Mouse (Mus musculus) lung, embryonic 14.5 days (tissue): ENCODE measurements around the gene Il4ra. TPM values are rescaled to one million over a fixed set of nuclear protein-coding genes. Genes with fewer than 3 reads are reported as not detected.

ENCODE experiments used
- ATAC-seq: fragments of 200-750 bp; cut with Nextera tagmentation; 2 replicates; pipeline ENCODE4 v1.8.0; 2017; ENCODE audit warnings: mild to moderate bottlenecking, moderate TSS enrichment, moderate library complexity; ENCODE audit not compliant: insufficient read depth
- DNase-seq: peaks from one replicate; pipeline ENCODE4 v3.0.0-alpha.2; 2015
- H3K27ac ChIP-seq: fragments of 300-500 bp; sonication (generic); 2 replicates; pipeline ENCODE4 v1.5.1; 2014; ENCODE audit warnings: low read depth, mild to moderate bottlenecking, moderate library complexity
- H3K27me3 ChIP-seq: fragments of 300-500 bp; sonication (generic); 2 replicates; pipeline ENCODE4 v1.6.1; 2014; ENCODE audit warnings: low read length, control low read depth; ENCODE audit not compliant: insufficient read depth
- H3K36me3 ChIP-seq: fragments of 300-500 bp; sonication (generic); 2 replicates; pipeline ENCODE4 v1.6.1; 2014; ENCODE audit warnings: control low read depth; ENCODE audit not compliant: insufficient read depth
- H3K4me1 ChIP-seq: fragments of 300-500 bp; sonication (generic); 2 replicates; pipeline ENCODE4 v1.6.1; 2014; ENCODE audit warnings: antibody characterized with exemption, control low read depth; ENCODE audit not compliant: insufficient read depth
- H3K4me2 ChIP-seq: fragments of 300-500 bp; sonication (generic); 2 replicates; pipeline ENCODE4 v1.6.1; 2014; ENCODE audit warnings: mild to moderate bottlenecking
- H3K4me3 ChIP-seq: fragments of 300-500 bp; sonication (generic); 2 replicates; pipeline ENCODE4 v1.5.1; 2014; ENCODE audit warnings: low read depth, low read length
- H3K9ac ChIP-seq: fragments of 300-500 bp; sonication (generic); 2 replicates; pipeline ENCODE4 v1.6.1; 2014
- H3K9me3 ChIP-seq: fragments of 300-500 bp; sonication (generic); 2 replicates; pipeline ENCODE4 v1.6.1; 2016; ENCODE audit warnings: low read depth, low read length, control low read depth
- CTCF ChIP-seq: IDR thresholded peaks from 2 replicates; pipeline ENCODE4 v1.5.1; 2016; ENCODE audit warnings: antibody characterized with exemption, low read depth
- WGBS: fragments of 180-500 bp; shearing (Covaris S2); extraction: QIAGEN DNeasy Blood & Tissue Kit; methylation state at CpG from one replicate; pipeline ENCODE4 v1.1.7; 2014; 5-methylcytosine and 5-hydroxymethylcytosine counted together
- polyA plus RNA-seq: library from polyadenylated mRNA; unstranded; fragments of >200 nt; fragmentation: Nextera tagmentation; extraction: Ambion mirVana; gene quantifications from 2 replicates; pipeline ENCODE4 v1.2.1, GENCODE M21; 2014

Gene Il4ra
- 11.3 and 12.6 TPM in 2 replicates for polyA plus RNA-seq

- WGBS, result 2% methylated on average over 52 of the region's 52 CpGs
- TF ChIP-seq CTCF, result peak; percentile 55
- Histone ChIP-seq H3K9ac (peak within 1 kb of the TSS; percentile 69), H3K9me3 (no peaks in the 10 kb centered on the region), H3K4me1 (0 out of 2 replicates have a peak, but pooled peaks cover 4% of the 10 kb centered on the region), H3K27ac (peak within 1 kb of the TSS; percentile 4), H3K27me3 (0 out of 2 replicates have a peak, but pooled peaks cover 3% of the 10 kb centered on the region), H3K4me3 (peak within 1 kb of the TSS; percentile 59), H3K36me3 (no peaks in the 10 kb centered on the region), H3K4me2 (peak within 1 kb of the TSS; percentile 85)
- ATAC-seq (peak; percentile 95), DNase-seq (peak; percentile 94)
Measured at GRCm38 (mm10) chr7:125551766-125552709, at the start of gene Il4ra. Gene Il4ra, plus strand, starts transcription at chr7:125552120.

GRCm38 (mm10) chr7:125503374-125504092 is 48.4 kb upstream of the Il4ra start:
- no peaks in the 10 kb centered on the region for H3K27me3 ChIP-seq
- no peak for DNase-seq
- no peak for TF ChIP-seq CTCF
- H3K9me3 ChIP-seq, result no peaks in the 10 kb centered on the region
- no peak overlapping the region for H3K27ac ChIP-seq
- no peak; the same call in 1 of the 2 replicates for ATAC-seq
- H3K4me2 ChIP-seq, result no peak overlapping the region
- no peaks in the 10 kb centered on the region for H3K4me1 ChIP-seq
- no peaks in the 10 kb centered on the region for H3K36me3 ChIP-seq
- WGBS, result 74% methylated on average over 5 of the region's 5 CpGs
- no peak overlapping the region for H3K4me3 ChIP-seq
- no peak overlapping the region for H3K9ac ChIP-seq

GRCm38 (mm10) chr7:125504618-125505017 is 47.3 kb upstream of the Il4ra start:
- DNase-seq (no peak), ATAC-seq (no peak)
- Histone ChIP-seq H3K9me3 (no peaks in the 10 kb centered on the region), H3K4me3 (no peak overlapping the region), H3K27ac (no peak overlapping the region), H3K9ac (no peak overlapping the region), H3K4me1 (no peaks in the 10 kb centered on the region), H3K27me3 (no peaks in the 10 kb centered on the region), H3K36me3 (no peaks in the 10 kb centered on the region), H3K4me2 (no peak overlapping the region)
- TF ChIP-seq CTCF, result no peak
- WGBS, result 87% methylated on average over 5 of the region's 5 CpGs

GRCm38 (mm10) chr7:125505568-125505967 is 46.4 kb upstream of the Il4ra start:
- WGBS, result 71% methylated on average over 10 of the region's 10 CpGs
- TF ChIP-seq CTCF, result no peak
- DNase-seq (no peak), ATAC-seq (no peak)
- no peak overlapping the region for H3K27ac ChIP-seq
- H3K4me1 ChIP-seq, result no peaks in the 10 kb centered on the region
- no peak overlapping the region for H3K4me3 ChIP-seq
- no peak overlapping the region for H3K9ac ChIP-seq
- H3K27me3 ChIP-seq, result no peaks in the 10 kb centered on the region
- H3K9me3 ChIP-seq, result no peaks in the 10 kb centered on the region
- H3K36me3 ChIP-seq, result no peaks in the 10 kb centered on the region
- no peak overlapping the region for H3K4me2 ChIP-seq

GRCm38 (mm10) chr7:125507279-125507678 is 44.6 kb upstream of the Il4ra start:
- ATAC-seq (no peak), DNase-seq (no peak)
- WGBS, result 81% methylated on average over 2 of the region's 2 CpGs
- no peak overlapping the region for H3K27ac ChIP-seq
- no peak overlapping the region for H3K9ac ChIP-seq
- H3K4me1 ChIP-seq, result no peaks in the 10 kb centered on the region
- H3K36me3 ChIP-seq, result no peaks in the 10 kb centered on the region
- no peaks in the 10 kb centered on the region for H3K27me3 ChIP-seq
- H3K9me3 ChIP-seq, result no peaks in the 10 kb centered on the region
- TF ChIP-seq CTCF, result no peak
- no peak overlapping the region for H3K4me3 ChIP-seq
- no peak overlapping the region for H3K4me2 ChIP-seq

GRCm38 (mm10) chr7:125511432-125511831 is 40.5 kb upstream of the Il4ra start:
- DNase-seq, result no peak
- Histone ChIP-seq H3K9me3 (no peaks in the 10 kb centered on the region), H3K36me3 (no peaks in the 10 kb centered on the region), H3K27me3 (no peaks in the 10 kb centered on the region), H3K9ac (no peak overlapping the region), H3K4me2 (no peak overlapping the region), H3K4me3 (no peak overlapping the region), H3K27ac (no peak overlapping the region), H3K4me1 (no peaks in the 10 kb centered on the region)
- 57% methylated on average over 5 of the region's 5 CpGs for WGBS
- TF ChIP-seq CTCF, result no peak
- no peak for ATAC-seq

GRCm38 (mm10) chr7:125511852-125512251 is 40.1 kb upstream of the Il4ra start:
- H3K9ac ChIP-seq, result no peak overlapping the region
- H3K27me3 ChIP-seq, result no peaks in the 10 kb centered on the region
- H3K9me3 ChIP-seq, result no peaks in the 10 kb centered on the region
- H3K27ac ChIP-seq, result no peak overlapping the region
- no peak for TF ChIP-seq CTCF
- no peak overlapping the region for H3K4me3 ChIP-seq
- no peaks in the 10 kb centered on the region for H3K36me3 ChIP-seq
- DNase-seq (no peak), ATAC-seq (no peak)
- no peak overlapping the region for H3K4me2 ChIP-seq
- H3K4me1 ChIP-seq, result no peaks in the 10 kb centered on the region
- 63% methylated on average over 2 of the region's 2 CpGs for WGBS
